Mouse (Mus musculus): Measurements from ENCODE around the gene Adcy2. TPM values are rescaled to one million over a fixed set of nuclear protein-coding genes. Genes with fewer than 3 reads are reported as not detected.

Adcy2 gene
- polyA plus RNA-seq (2014; fragmentation: Illumina TruSeq; extraction: RNeasy Lipid Tissue Mini Kit (QIAGEN cat#74804); ENCODE audit: low read depth, low replicate concordance) = 1.9 TPM

DNA sequence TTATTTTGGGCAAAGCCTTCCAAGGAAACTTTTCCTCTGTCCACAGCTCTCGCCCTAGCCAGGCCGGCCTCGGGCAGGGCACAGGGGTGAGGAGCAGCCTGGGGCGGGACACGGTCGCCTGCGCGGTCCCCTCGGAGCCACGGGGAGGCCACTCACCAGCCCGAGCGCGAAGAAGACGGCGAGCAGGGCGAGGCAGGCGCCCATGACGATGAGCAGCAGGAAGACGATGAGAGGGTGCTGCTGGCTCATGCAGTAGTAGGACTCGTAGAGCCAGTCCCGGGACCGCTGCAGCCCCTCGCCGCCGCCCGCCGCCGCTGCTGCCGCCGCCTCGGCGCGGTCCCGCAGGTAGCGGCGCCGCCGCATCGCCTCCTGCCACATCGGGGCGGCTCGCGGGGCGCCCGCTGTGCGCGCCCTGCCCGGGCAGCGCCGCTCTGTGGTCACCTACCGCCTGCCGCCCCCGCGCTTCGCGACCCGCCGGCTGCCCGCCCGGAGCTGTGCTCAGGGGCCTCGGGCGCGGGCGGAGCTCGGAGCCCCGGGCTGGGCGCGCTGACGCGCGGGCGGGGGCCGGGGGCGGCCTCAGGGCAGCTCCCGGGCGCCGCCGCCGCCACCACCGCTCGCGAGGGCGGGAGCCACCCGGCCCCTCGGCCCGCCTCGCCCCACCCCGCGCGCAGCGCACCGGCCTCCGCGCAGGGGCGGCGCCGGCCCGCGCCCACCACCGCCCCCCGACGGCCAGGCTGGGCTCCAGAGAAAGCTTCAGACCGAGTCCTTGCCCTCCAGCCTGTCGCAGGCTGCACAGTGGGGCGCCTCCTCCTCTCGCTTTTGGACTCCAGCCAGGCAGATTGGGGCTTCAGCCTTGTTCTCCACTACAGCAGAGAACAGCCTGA lies at the start of gene Adcy2:
Gene Adcy2 (minus strand): TSS at position 624 of the 884 bp plus-strand sequence.

DNA sequence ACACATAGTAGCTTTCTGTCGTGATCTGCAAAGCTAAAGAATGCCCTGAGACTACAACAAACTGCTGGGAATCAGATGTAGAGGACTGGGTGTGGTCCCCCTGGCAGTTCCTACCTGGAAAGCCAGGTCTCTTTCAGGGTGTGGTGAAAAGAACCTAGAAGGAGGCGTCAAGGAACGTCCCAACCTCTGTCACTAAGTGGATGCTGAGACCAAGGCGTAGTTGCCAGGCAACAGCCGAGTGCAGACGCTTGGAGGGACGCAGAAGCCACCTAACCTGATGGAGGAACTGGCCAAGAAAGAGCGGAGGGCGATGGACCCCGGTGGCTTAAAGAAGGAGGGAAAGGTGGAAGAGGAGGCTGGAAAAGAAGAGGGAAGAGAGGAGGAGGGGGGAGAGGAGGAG lies 402.1 kb downstream of the Adcy2 start, which contains the start of gene 1700001L19Rik:
Gene 1700001L19Rik (plus strand): TSS at position 223 of the 400 bp plus-strand sequence.

DNA sequence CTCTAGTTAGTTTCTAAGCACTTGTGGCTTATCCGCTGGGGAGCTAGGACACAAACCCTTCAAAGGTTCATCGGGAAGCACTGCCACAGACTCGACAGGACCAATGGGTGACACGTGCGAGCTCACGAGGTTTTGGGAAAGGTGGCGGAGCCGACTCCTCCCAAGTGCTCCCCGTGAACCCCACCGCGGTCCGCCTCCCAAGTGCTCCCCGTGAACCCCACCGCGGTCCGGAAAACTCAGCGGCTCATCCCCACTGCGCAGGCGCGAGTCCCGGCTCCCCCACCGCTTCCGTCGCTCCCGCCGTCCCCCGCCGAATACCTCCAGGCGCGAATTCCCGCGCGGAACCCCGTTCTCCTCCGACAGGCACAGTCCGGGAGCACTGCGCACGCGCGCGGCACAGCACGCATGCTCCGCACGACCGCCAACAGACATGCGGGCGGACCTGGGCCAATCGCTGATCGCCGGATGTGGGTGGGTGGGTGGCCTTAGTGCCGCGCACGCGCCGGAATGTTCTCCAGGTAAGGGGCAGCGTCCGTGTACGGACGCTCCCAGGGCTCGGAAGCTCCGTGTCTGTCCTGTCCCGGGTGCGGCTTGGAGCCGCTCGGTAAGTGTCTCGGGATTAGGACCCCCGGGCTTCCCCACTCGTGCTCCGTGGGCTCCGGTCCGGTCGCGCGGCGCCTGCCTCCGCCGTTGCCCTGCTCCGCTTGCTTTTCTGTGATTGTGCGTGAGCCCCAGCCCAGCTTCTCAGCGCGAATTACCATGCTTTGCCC lies 417.4 kb downstream of the Adcy2 start, which contains the start of the genes Mtrr and Fastkd3:
Gene Mtrr (minus strand): TSS at position 403 of the 770 bp plus-strand sequence.
Gene Fastkd3 (plus strand): TSS at position 488 of the 770 bp plus-strand sequence.

Measured in testis, adult 10 weeks (tissue).